Mouse (Mus musculus) midbrain, embryonic 16.5 days (tissue): Measurements from ENCODE around the gene Ntrk3. TPM values are rescaled to one million over a fixed set of nuclear protein-coding genes. Genes with fewer than 3 reads are reported as not detected.

Experiments
- ATAC-seq: fragments of 200-750 bp; cut with Nextera tagmentation; 2 replicates; pipeline ENCODE4 v1.8.0; 2017; ENCODE audit warnings: moderate TSS enrichment
- H3K27ac ChIP-seq: fragments of 300-500 bp; sonication (generic); 2 replicates; pipeline ENCODE4 v1.5.1; 2014; ENCODE audit warnings: mild to moderate bottlenecking, low read length, mixed read lengths
- H3K27me3 ChIP-seq: fragments of 300-500 bp; sonication (generic); 2 replicates; pipeline ENCODE4 v1.6.1; 2014; ENCODE audit warnings: low read depth, low read length, mixed read lengths; ENCODE audit not compliant: control insufficient read depth, insufficient read depth
- H3K36me3 ChIP-seq: fragments of 300-500 bp; sonication (generic); 2 replicates; pipeline ENCODE4 v1.6.1; 2014; ENCODE audit warnings: mild to moderate bottlenecking, low read length, moderate library complexity, mixed read lengths; ENCODE audit not compliant: control insufficient read depth, insufficient read depth
- H3K4me1 ChIP-seq: fragments of 300-500 bp; sonication (generic); 2 replicates; pipeline ENCODE4 v1.6.1; 2014; ENCODE audit warnings: mild to moderate bottlenecking, low read length, mixed read lengths; ENCODE audit not compliant: control insufficient read depth, insufficient read depth
- H3K4me2 ChIP-seq: fragments of 300-500 bp; sonication (generic); 2 replicates; pipeline ENCODE4 v1.6.1; 2014; ENCODE audit warnings: mild to moderate bottlenecking, low read length, mixed read lengths
- H3K4me3 ChIP-seq: fragments of 300-500 bp; sonication (generic); 2 replicates; pipeline ENCODE4 v1.5.1; 2014; ENCODE audit warnings: low read depth, mild to moderate bottlenecking, low read length, moderate library complexity, mixed read lengths
- H3K9ac ChIP-seq: fragments of 300-500 bp; sonication (generic); 2 replicates; pipeline ENCODE4 v1.6.1; 2014; ENCODE audit warnings: low read depth, low read length, mixed read lengths
- H3K9me3 ChIP-seq: fragments of 300-500 bp; sonication (generic); replicated peaks from 2 replicates; pipeline ENCODE4 v1.6.1; 2014; ENCODE audit warnings: mild to moderate bottlenecking, low read length, mixed read lengths; ENCODE audit not compliant: control insufficient read depth, poor library complexity, severe bottlenecking
- WGBS: fragments of 180-500 bp; shearing (Covaris S2); extraction: QIAGEN DNeasy Blood & Tissue Kit; methylation state at CpG from one replicate; pipeline ENCODE4 v1.1.7; 2014; 5-methylcytosine and 5-hydroxymethylcytosine counted together
- polyA plus RNA-seq: library from polyadenylated mRNA; unstranded; fragments of >200 nt; fragmentation: Nextera tagmentation; extraction: Ambion mirVana; gene quantifications from 2 replicates; pipeline ENCODE4 v1.2.1, GENCODE M21; 2015

Gene Ntrk3
- polyA plus RNA-seq, 1 experiment from 2014 or later = 24.7 TPM

GRCm38 (mm10) chr7:78765215-78765631 is 27.4 kb upstream of the Ntrk3 start:
- Histone ChIP-seq H3K27me3 (no peaks in the 10 kb centered on the region), H3K4me2 (no peak overlapping the region), H3K9ac (no peak overlapping the region), H3K27ac (no peak overlapping the region), H3K4me3 (no peak overlapping the region), H3K9me3 (no peaks in the 10 kb centered on the region), H3K4me1 (peaks cover 5% of the 10 kb centered on the region; the same call in 1 of the 2 replicates), H3K36me3 (no peaks in the 10 kb centered on the region)
- ATAC-seq = no peak
- 53% methylated on average over 5 of the region's 5 CpGs for WGBS

- Histone ChIP-seq H3K9ac (no peak overlapping the region), H3K4me3 (no peak overlapping the region), H3K36me3 (no peaks in the 10 kb centered on the region), H3K4me2 (no peak overlapping the region), H3K27me3 (no peaks in the 10 kb centered on the region), H3K27ac (no peak overlapping the region), H3K9me3 (no peaks in the 10 kb centered on the region), H3K4me1 (peaks cover 5% of the 10 kb centered on the region; the same call in 1 of the 2 replicates)
- 91% methylated on average over 3 of the region's 3 CpGs for WGBS
- no peak for ATAC-seq
These were observed 26.0 kb upstream of the Ntrk3 start for GRCm38 (mm10) chr7:78763801-78764200.

- Histone ChIP-seq H3K4me1 (no peaks in the 10 kb centered on the region), H3K27me3 (no peaks in the 10 kb centered on the region), H3K9me3 (no peaks in the 10 kb centered on the region), H3K36me3 (no peaks in the 10 kb centered on the region), H3K9ac (no peak overlapping the region), H3K27ac (no peak overlapping the region), H3K4me2 (no peak overlapping the region), H3K4me3 (no peak overlapping the region)
- ATAC-seq = no peak
- 44% methylated on average over 8 of the region's 8 CpGs for WGBS
These were observed 16.7 kb upstream of the Ntrk3 start for GRCm38 (mm10) chr7:78754458-78755000.

- no peak overlapping the region for H3K4me2 ChIP-seq
- H3K27me3 ChIP-seq = no peaks in the 10 kb centered on the region
- no peaks in the 10 kb centered on the region for H3K36me3 ChIP-seq
- 69% methylated on average over 7 of the region's 7 CpGs for WGBS
- H3K27ac ChIP-seq = no peak overlapping the region
- H3K9me3 ChIP-seq = no peaks in the 10 kb centered on the region
- no peak for ATAC-seq
- no peaks in the 10 kb centered on the region for H3K4me1 ChIP-seq
- no peak overlapping the region for H3K4me3 ChIP-seq
- H3K9ac ChIP-seq = no peak overlapping the region
These were observed 16.1 kb upstream of the Ntrk3 start for GRCm38 (mm10) chr7:78753752-78754457.

- ATAC-seq = no peak
- no peak overlapping the region for H3K4me3 ChIP-seq
- no peaks in the 10 kb centered on the region for H3K27me3 ChIP-seq
- H3K36me3 ChIP-seq = no peaks in the 10 kb centered on the region
- no peaks in the 10 kb centered on the region for H3K4me1 ChIP-seq
- H3K9ac ChIP-seq = no peak overlapping the region
- H3K9me3 ChIP-seq = no peaks in the 10 kb centered on the region
- 93% methylated on average over 4 of the region's 4 CpGs for WGBS
- H3K27ac ChIP-seq = no peak overlapping the region
- no peak overlapping the region for H3K4me2 ChIP-seq
These were observed 15.1 kb upstream of the Ntrk3 start for GRCm38 (mm10) chr7:78752961-78753360.

GRCm38 (mm10) chr7:78743731-78744385 is 6.0 kb upstream of the Ntrk3 start:
- Histone ChIP-seq H3K36me3 (no peaks in the 10 kb centered on the region), H3K27me3 (no peaks in the 10 kb centered on the region), H3K27ac (no peak overlapping the region), H3K9me3 (no peaks in the 10 kb centered on the region), H3K4me1 (no peaks in the 10 kb centered on the region), H3K9ac (0 out of 2 replicates have a peak overlapping the region, but pooled peaks have one; percentile 25), H3K4me2 (no peak overlapping the region), H3K4me3 (no peak overlapping the region)
- ATAC-seq = no peak
- WGBS = 83% methylated on average over 5 of the region's 5 CpGs

- Histone ChIP-seq H3K27me3 (no peaks in the 10 kb centered on the region), H3K4me3 (no peak overlapping the region), H3K36me3 (no peaks in the 10 kb centered on the region), H3K9ac (no peak overlapping the region), H3K27ac (no peak overlapping the region), H3K4me1 (no peaks in the 10 kb centered on the region), H3K9me3 (no peaks in the 10 kb centered on the region), H3K4me2 (no peak overlapping the region)
- no peak for ATAC-seq
- WGBS = 82% methylated on average over 8 of the region's 8 CpGs
These were observed 1.7 kb upstream of the Ntrk3 start for GRCm38 (mm10) chr7:78739351-78740000.

GRCm38 (mm10) chr7:78737196-78737595 is 616 bp downstream of the Ntrk3 start:
- Histone ChIP-seq H3K9ac (no peak overlapping the region), H3K27me3 (no peaks in the 10 kb centered on the region), H3K4me3 (no peak overlapping the region), H3K4me1 (no peaks in the 10 kb centered on the region), H3K27ac (no peak overlapping the region), H3K4me2 (no peak overlapping the region), H3K36me3 (no peaks in the 10 kb centered on the region), H3K9me3 (no peaks in the 10 kb centered on the region)
- no peak for ATAC-seq
- WGBS = 89% methylated on average over 6 of the region's 6 CpGs

GRCm38 (mm10) chr7:78731391-78731790 is 6.4 kb downstream of the Ntrk3 start:
- no peak overlapping the region for H3K4me3 ChIP-seq
- H3K27ac ChIP-seq = no peak overlapping the region
- H3K4me1 ChIP-seq = no peaks in the 10 kb centered on the region
- H3K9ac ChIP-seq = no peak overlapping the region
- no peak overlapping the region for H3K4me2 ChIP-seq
- no peaks in the 10 kb centered on the region for H3K27me3 ChIP-seq
- H3K9me3 ChIP-seq = no peaks in the 10 kb centered on the region
- no peak for ATAC-seq
- 86% methylated on average over 8 of the region's 8 CpGs for WGBS
- H3K36me3 ChIP-seq = no peaks in the 10 kb centered on the region
